ENCODE assay signal across 10 mouse cellular contexts in the genomic region with DNA sequence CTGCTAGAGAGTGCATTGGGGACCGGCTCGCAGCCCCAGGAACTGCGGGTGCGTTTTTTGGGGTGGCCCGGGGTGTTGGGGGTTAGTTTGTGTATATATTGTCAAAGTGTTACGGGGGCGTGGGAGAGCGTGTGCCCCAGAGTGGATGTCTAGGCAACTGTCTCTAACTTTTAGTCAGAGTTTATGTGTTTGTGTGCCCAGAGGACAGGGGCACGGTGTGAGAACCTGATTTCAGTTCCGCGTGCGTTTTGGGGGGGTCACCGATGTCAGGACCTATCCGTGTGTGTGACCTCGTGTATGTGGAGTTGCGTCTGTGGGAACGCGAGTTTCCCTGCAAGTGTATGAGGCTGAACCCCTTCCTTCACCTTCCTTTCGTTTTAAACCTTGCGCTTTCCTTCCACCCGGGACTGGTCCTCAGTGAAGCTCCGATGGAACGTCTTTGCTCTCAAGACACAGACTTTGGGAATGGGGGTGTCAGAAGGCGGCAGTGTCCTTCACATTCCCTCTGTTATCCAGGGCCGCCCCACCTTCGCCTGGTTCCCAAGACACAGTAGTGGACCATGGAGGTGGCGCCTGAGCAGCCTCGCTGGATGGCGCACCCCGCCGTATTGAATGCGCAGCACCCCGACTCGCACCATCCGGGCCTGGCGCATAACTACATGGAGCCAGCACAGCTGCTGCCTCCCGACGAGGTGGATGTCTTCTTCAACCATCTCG. TPM values are rescaled to one million over a fixed set of nuclear protein-coding genes. Genes with fewer than 3 reads are reported as not detected.
DNase-seq lines count a peak whose midpoint lies in the region; ATAC-seq and TF ChIP-seq lines count a peak whose summit lies in the region.
"Had no signal": no experiment of that assay in that cellular context is flagged by ENCODE, and none has a peak within 500 bp of the region (broad histone marks: within the 10 kb centered on the region; RNA-seq: fewer than 3 reads in every experiment).

No protein-coding gene starts in this region.

- H3K36me3 ChIP-seq in liver, postnatal 0 days (replicated peaks; ENCODE audit: insufficient read depth, low read length) = no peaks in the 10 kb centered on the region
- H3K36me3 ChIP-seq in stomach, postnatal 0 days (ENCODE audit: control insufficient read depth, insufficient read depth, low read length) = no peaks in the 10 kb centered on the region

- peak; percentile 31 for DNase-seq in gastrocnemius, postnatal 10 days
- no peak for DNase-seq in gastrocnemius, adult 18-20 months (ENCODE audit: low spot score)
- DNase-seq in heart, postnatal 36 days = peak; percentile 33 to 50
- DNase-seq in liver, postnatal 0 days = no peak
- DNase-seq in stomach, postnatal 0 days (ENCODE audit: low spot score) = no peak
- DNase-seq in cerebellum, adult 2 months = no peak
- no peak for DNase-seq in thymus, postnatal 0 days (ENCODE audit: low spot score)

- no peak overlapping the region for H3K27ac ChIP-seq in bone marrow, adult 2 months (ENCODE audit: control insufficient read depth, insufficient read depth, low read depth, low read length, poor library complexity)
- H3K27ac ChIP-seq in liver, postnatal 0 days (ENCODE audit: low read depth) = no peak overlapping the region
- no peak overlapping the region for H3K27ac ChIP-seq in stomach, postnatal 0 days (replicated peaks)
- H3K27ac ChIP-seq in cerebellum, adult 2 months (ENCODE audit: insufficient read depth, low read length) = no peak overlapping the region

- no peaks in the 10 kb centered on the region for H3K9me3 ChIP-seq in liver, postnatal 0 days (ENCODE audit: low read length)
- no peaks in the 10 kb centered on the region for H3K9me3 ChIP-seq in stomach, postnatal 0 days (ENCODE audit: control insufficient read depth, low read length)

- peak overlapping the region; percentile 69 for H3K4me2 ChIP-seq in liver, postnatal 0 days (ENCODE audit: low read depth, low read length)
- peak overlapping the region; percentile 59 for H3K4me2 ChIP-seq in stomach, postnatal 0 days (replicated peaks; ENCODE audit: low read depth)

- peaks cover 93% of the 10 kb centered on the region for H3K27me3 ChIP-seq in liver, postnatal 0 days (ENCODE audit: insufficient read depth, low read length)
- H3K27me3 ChIP-seq in stomach, postnatal 0 days (ENCODE audit: control insufficient read depth, insufficient read depth, low read length) = peaks cover 39% of the 10 kb centered on the region
- H3K27me3 ChIP-seq in cerebellum, adult 2 months (ENCODE audit: control insufficient read depth, insufficient read depth, low read length) = peaks cover 7% of the 10 kb centered on the region; the same call in 1 of the 2 replicates

- TF ChIP-seq EP300 in liver, postnatal 0 days (IDR thresholded peaks at IDR 0.05; ENCODE audit: low read depth) = no peak
- TF ChIP-seq EP300 in stomach, postnatal 0 days (optimal IDR thresholded peaks at IDR 0.05) = no peak

- intact Hi-C loops in heart, postnatal 36 days (cut with DNase I) = loop anchor here (5.0 kb wide), 1 partner anchor 52 kb away; no protein-coding TSS in a partner anchor

- no peak overlapping the region for H3K9ac ChIP-seq in liver, postnatal 0 days (replicated peaks)
- H3K9ac ChIP-seq in stomach, postnatal 0 days (ENCODE audit: low read length) = no peak overlapping the region

- no peak for TF ChIP-seq POLR2A in bone marrow, adult 2 months (IDR thresholded peaks at IDR 0.05; ENCODE audit: borderline replicate concordance, control insufficient read depth, low read depth, low read length)
- TF ChIP-seq POLR2A in cerebellum, adult 2 months (IDR thresholded peaks at IDR 0.05; ENCODE audit: borderline replicate concordance, insufficient read depth, low read length) = no peak

- under 1% methylated on average over 39 of the region's 39 CpGs for WGBS in bone marrow, adult 2 months
- 1% methylated on average over 39 of the region's 39 CpGs for WGBS in liver, postnatal 0 days (ENCODE audit: insufficient replicate concordance)
- under 1% methylated on average over 39 of the region's 39 CpGs for WGBS in stomach, postnatal 0 days
- 2% methylated on average over 39 of the region's 39 CpGs for WGBS in cerebellum, adult 2 months

- TF ChIP-seq CTCF in bone marrow, adult 2 months (IDR thresholded peaks at IDR 0.05; ENCODE audit: control insufficient read depth, insufficient read depth, low read length) = no peak
- no peak for TF ChIP-seq CTCF in liver, postnatal 0 days (IDR thresholded peaks at IDR 0.05; ENCODE audit: low read depth)
- TF ChIP-seq CTCF in stomach, postnatal 0 days (IDR thresholded peaks at IDR 0.05; ENCODE audit: low read depth) = no peak
- TF ChIP-seq CTCF in cerebellum, adult 2 months (IDR thresholded peaks at IDR 0.05; ENCODE audit: borderline replicate concordance, insufficient read depth, low read depth, low read length) = no peak

- peak overlapping the region; percentile 52 for H3K4me3 ChIP-seq in bone marrow, adult 2 months (replicated peaks; ENCODE audit: control insufficient read depth, low read depth, low read length)
- H3K4me3 ChIP-seq in liver, postnatal 0 days (ENCODE audit: low read depth, low read length) = peak overlapping the region; percentile 52
- H3K4me3 ChIP-seq in stomach, postnatal 0 days (ENCODE audit: low read depth, low read length) = peak overlapping the region; percentile 40
- no peak overlapping the region for H3K4me3 ChIP-seq in cerebellum, adult 2 months (replicated peaks; ENCODE audit: insufficient read depth, low read depth, low read length)

- no peaks in the 10 kb centered on the region; the same call in 1 of the 2 replicates for H3K4me1 ChIP-seq in bone marrow, adult 2 months (ENCODE audit: control insufficient read depth, insufficient read depth, low read length)
- peaks cover 25% of the 10 kb centered on the region for H3K4me1 ChIP-seq in liver, postnatal 0 days (ENCODE audit: insufficient read depth)
- H3K4me1 ChIP-seq in stomach, postnatal 0 days (replicated peaks; ENCODE audit: control insufficient read depth, insufficient read depth) = peaks cover 4% of the 10 kb centered on the region
- peaks cover 4% of the 10 kb centered on the region; the same call in 1 of the 2 replicates for H3K4me1 ChIP-seq in cerebellum, adult 2 months (ENCODE audit: control insufficient read depth, insufficient read depth, low read length)

- no peak for ATAC-seq in liver, postnatal 0 days
- no peak for ATAC-seq in stomach, postnatal 0 days (ENCODE audit: low FRiP score, low TSS enrichment)

RNA-seq across cellular contexts. Expression of gene Gata2, which starts 5.5 kb away (rescaled TPM):
- 1 to 10 TPM; 5.7 to 6.0 TPM for total RNA-seq in gastrocnemius, postnatal 10 days (2021)
- total RNA-seq in gastrocnemius, adult 18-20 months (2021) = 1 to 10 TPM; 5.7 to 6.6 TPM
- polyA plus RNA-seq in bone marrow, adult 2 months (2011; ENCODE audit: insufficient read depth, insufficient read length, low replicate concordance, missing spikeins) = 8.3 and 10.4 TPM in 2 replicates
- total RNA-seq in heart, postnatal 36 days (2021) = 10 to 100 TPM; 17.3 to 20.1 TPM
- 4.1 and 4.4 TPM in 2 replicates for polyA plus RNA-seq in liver, postnatal 0 days (2015; fragmentation: Nextera tagmentation; extraction: Ambion mirVana)
- 3.3 and 3.4 TPM in 2 replicates for polyA plus RNA-seq in stomach, postnatal 0 days (2015; fragmentation: Nextera tagmentation; extraction: Ambion mirVana)
- 6.4 and 6.6 TPM in 2 replicates for polyA plus RNA-seq in cerebellum, adult 2 months (2012; rRNA removed)
- 1.6 and 1.8 TPM in 2 replicates for polyA plus RNA-seq in thymus, postnatal 0 days (2015; fragmentation: Nextera tagmentation; extraction: Ambion mirVana)
- total RNA-seq: CH12.LX had no signal

RNA-seq across cellular contexts. Expression of gene Dnajb8, which starts 22.9 kb away (rescaled TPM):
- total RNA-seq in gastrocnemius, postnatal 10 days (2021) = not detected
- not detected for total RNA-seq in gastrocnemius, adult 18-20 months (2021)
- polyA plus RNA-seq in bone marrow, adult 2 months (2011; ENCODE audit: insufficient read depth, insufficient read length, low replicate concordance, missing spikeins) = not detected in 2 replicates
- not detected for total RNA-seq in heart, postnatal 36 days (2021)
- not detected in 2 replicates for polyA plus RNA-seq in liver, postnatal 0 days (2015; fragmentation: Nextera tagmentation; extraction: Ambion mirVana)
- polyA plus RNA-seq in stomach, postnatal 0 days (2015; fragmentation: Nextera tagmentation; extraction: Ambion mirVana) = not detected in 2 replicates
- not detected in 2 replicates for polyA plus RNA-seq in cerebellum, adult 2 months (2012; rRNA removed)
- not detected in 2 replicates for polyA plus RNA-seq in thymus, postnatal 0 days (2015; fragmentation: Nextera tagmentation; extraction: Ambion mirVana)
- total RNA-seq: CH12.LX; hematopoietic stem cell, adult 5-6 weeks had no signal

Comparison
In these comparisons a context has a peak if more than half of its experiments do, and no peak if none do; other contexts are left out.
1. DNase-seq: peak in gastrocnemius, postnatal 10 days (single experiment) and heart, postnatal 36 days (2 of 2); none in gastrocnemius, adult 18-20 months (single experiment), liver, postnatal 0 days (single experiment), stomach, postnatal 0 days (single experiment), cerebellum, adult 2 months (0 of 2) and thymus, postnatal 0 days (single experiment).